Mouse (Mus musculus): ENCODE results near the gene Ccdc24.

Ccdc24 gene

GRCm38 (mm10) chr4:117858794-117859193 is 13.6 kb downstream of the Ccdc24 start:
- DNase-seq (ENCODE audit: low read depth in 2 of 2, low spot score in 2 of 2) = no peak

- DNase-seq (ENCODE audit: low read depth in 2 of 2, low spot score in 2 of 2) = no peak
These were observed 17.2 kb downstream of the Ccdc24 start for GRCm38 (mm10) chr4:117855146-117855545.

- no peak for DNase-seq (ENCODE audit: low read depth in 2 of 2, low spot score in 2 of 2)
These were observed 20.0 kb downstream of the Ccdc24 start for GRCm38 (mm10) chr4:117852152-117852868.

- DNase-seq (ENCODE audit: low read depth in 2 of 2, low spot score in 2 of 2) = no peak
These were observed 21.5 kb downstream of the Ccdc24 start for GRCm38 (mm10) chr4:117850871-117851270.

GRCm38 (mm10) chr4:117850176-117850575 is 22.2 kb downstream of the Ccdc24 start:
- DNase-seq (ENCODE audit: low read depth in 2 of 2, low spot score in 2 of 2) = no peak

GRCm38 (mm10) chr4:117849506-117849905 is 22.9 kb downstream of the Ccdc24 start:
- DNase-seq (ENCODE audit: low read depth in 2 of 2, low spot score in 2 of 2) = no peak

GRCm38 (mm10) chr4:117849063-117849462 is 23.3 kb downstream of the Ccdc24 start:
- DNase-seq (ENCODE audit: low read depth in 2 of 2, low spot score in 2 of 2) = no peak

- no peak for DNase-seq (ENCODE audit: low read depth in 2 of 2, low spot score in 2 of 2)
These were observed 25.3 kb downstream of the Ccdc24 start for GRCm38 (mm10) chr4:117847011-117847410.

- no peak for DNase-seq (ENCODE audit: low read depth in 2 of 2, low spot score in 2 of 2)
These were observed 26.1 kb downstream of the Ccdc24 start for GRCm38 (mm10) chr4:117846261-117846660.

- DNase-seq (ENCODE audit: low read depth in 2 of 2, low spot score in 2 of 2) = no peak
These were observed 27.0 kb downstream of the Ccdc24 start for GRCm38 (mm10) chr4:117845316-117845715.

- no peak for DNase-seq (ENCODE audit: low read depth in 2 of 2, low spot score in 2 of 2)
These were observed 27.9 kb downstream of the Ccdc24 start for GRCm38 (mm10) chr4:117844467-117844866.

GRCm38 (mm10) chr4:117843101-117843500 is 29.3 kb downstream of the Ccdc24 start:
- DNase-seq (ENCODE audit: low read depth in 2 of 2, low spot score in 2 of 2) = no peak

- no peak for DNase-seq (ENCODE audit: low read depth in 2 of 2, low spot score in 2 of 2)
These were observed 30.8 kb downstream of the Ccdc24 start for GRCm38 (mm10) chr4:117841566-117841965.

GRCm38 (mm10) chr4:117840821-117841220 is 31.5 kb downstream of the Ccdc24 start:
- DNase-seq (ENCODE audit: low read depth in 2 of 2, low spot score in 2 of 2) = no peak

- DNase-seq (ENCODE audit: low read depth in 2 of 2, low spot score in 2 of 2) = no peak
These were observed 33.0 kb downstream of the Ccdc24 start for GRCm38 (mm10) chr4:117839366-117839765.

- DNase-seq (ENCODE audit: low read depth in 2 of 2, low spot score in 2 of 2) = no peak
These were observed 35.1 kb downstream of the Ccdc24 start for GRCm38 (mm10) chr4:117837271-117837670.

GRCm38 (mm10) chr4:117836204-117836767 is 36.1 kb downstream of the Ccdc24 start:
- DNase-seq (ENCODE audit: low read depth in 2 of 2, low spot score in 2 of 2) = peak; percentile 65 to 76

- peak; percentile 13 to 23 for DNase-seq (ENCODE audit: low read depth in 2 of 2, low spot score in 2 of 2)
These were observed 36.7 kb downstream of the Ccdc24 start for GRCm38 (mm10) chr4:117835531-117836111.

- peak; percentile 6 to 16 for DNase-seq (ENCODE audit: low read depth in 2 of 2, low spot score in 2 of 2)
These were observed 37.4 kb downstream of the Ccdc24 start for GRCm38 (mm10) chr4:117834845-117835530.

GRCm38 (mm10) chr4:117834457-117834844 is 37.9 kb downstream of the Ccdc24 start, which contains the start of gene Slc6a9:
TSS of gene Slc6a9 (plus strand) at chr4:117834506.
- DNase-seq (ENCODE audit: low read depth in 2 of 2, low spot score in 2 of 2) = no peak

GRCm38 (mm10) chr4:117831920-117832691 is 40.3 kb downstream of the Ccdc24 start:
- DNase-seq (ENCODE audit: low read depth in 2 of 2, low spot score in 2 of 2) = no peak
